Mouse (Mus musculus) lung, postnatal 0 days (tissue): ENCODE results near the gene 1700061G19Rik.

Experiments
- CTCF ChIP-seq: IDR thresholded peaks from 2 replicates; pipeline ENCODE4 v1.5.1; 2016; ENCODE audit warnings: antibody characterized with exemption, mild to moderate bottlenecking
- EP300 ChIP-seq: IDR thresholded peaks from 2 replicates; pipeline ENCODE4 v1.6.1; 2016; ENCODE audit warnings: antibody characterized with exemption, mild to moderate bottlenecking, control low read depth

GRCm38 (mm10) chr17:56830411-56831110 is 44.7 kb upstream of the 1700061G19Rik start, which contains the start of gene Rfx2:
- TF ChIP-seq CTCF (no peak), EP300 (no peak)
